Mouse (Mus musculus) R1 (cell line): ENCODE results near the gene Abcc2.
A peak's percentile ranks its signal among the peaks of the same experiment; 100 is the strongest.

Source experiments
- DNase-seq: peaks from one replicate; pipeline ENCODE4 v3.0.0-alpha.2; 2018; ENCODE audit warnings: low read depth, low spot score

The Abcc2 gene

GRCm38 (mm10) chr19:43781980-43782379 is at the start of gene Abcc2:
Gene Abcc2 (plus strand): TSS chr19:43782192.
- DNase-seq, result no peak

GRCm38 (mm10) chr19:43738409-43738808 is 43.6 kb upstream of the Abcc2 start:
- DNase-seq, result no peak

- no peak for DNase-seq
Measured at GRCm38 (mm10) chr19:43743401-43743800, 38.6 kb upstream of the Abcc2 start.

GRCm38 (mm10) chr19:43745740-43746139 is 36.3 kb upstream of the Abcc2 start:
- no peak for DNase-seq

GRCm38 (mm10) chr19:43747877-43748276 is 34.1 kb upstream of the Abcc2 start:
- no peak for DNase-seq

GRCm38 (mm10) chr19:43750008-43750407 is 32.0 kb upstream of the Abcc2 start:
- DNase-seq, result no peak

GRCm38 (mm10) chr19:43752489-43753225 is 29.3 kb upstream of the Abcc2 start, which contains the start of the genes Cutc and Cox15:
Gene Cutc (plus strand): TSS chr19:43752996.
Gene Cox15 (minus strand): TSS chr19:43753000.
- peak; percentile 95 for DNase-seq

GRCm38 (mm10) chr19:43753226-43753835 is 28.7 kb upstream of the Abcc2 start:
- DNase-seq, result peak; percentile 81

- no peak for DNase-seq
Measured at GRCm38 (mm10) chr19:43754237-43754636, 27.8 kb upstream of the Abcc2 start.

GRCm38 (mm10) chr19:43754872-43755271 is 27.1 kb upstream of the Abcc2 start:
- DNase-seq, result no peak

GRCm38 (mm10) chr19:43760504-43760903 is 21.5 kb upstream of the Abcc2 start:
- peak; percentile 83 for DNase-seq

- DNase-seq, result peak; percentile 31
Measured at GRCm38 (mm10) chr19:43761543-43762256, 20.3 kb upstream of the Abcc2 start.

- no peak for DNase-seq
Measured at GRCm38 (mm10) chr19:43762410-43762809, 19.6 kb upstream of the Abcc2 start.

GRCm38 (mm10) chr19:43766451-43766850 is 15.5 kb upstream of the Abcc2 start:
- DNase-seq, result no peak

GRCm38 (mm10) chr19:43767549-43768322 is 14.3 kb upstream of the Abcc2 start:
- DNase-seq, result peak; percentile 63

GRCm38 (mm10) chr19:43769366-43769960 is 12.5 kb upstream of the Abcc2 start:
- no peak for DNase-seq

GRCm38 (mm10) chr19:43770584-43770983 is 11.4 kb upstream of the Abcc2 start:
- no peak for DNase-seq

- DNase-seq, result no peak
Measured at GRCm38 (mm10) chr19:43771499-43771969, 10.5 kb upstream of the Abcc2 start.

GRCm38 (mm10) chr19:43772311-43772710 is 9.7 kb upstream of the Abcc2 start:
- DNase-seq, result no peak

- no peak for DNase-seq
Measured at GRCm38 (mm10) chr19:43775433-43775832, 6.6 kb upstream of the Abcc2 start.

GRCm38 (mm10) chr19:43776561-43776960 is 5.4 kb upstream of the Abcc2 start:
- no peak for DNase-seq
